Mouse (Mus musculus): ENCODE measurements around the gene Cd28. TPM values are rescaled to one million over a fixed set of nuclear protein-coding genes. Genes with fewer than 3 reads are reported as not detected.

Gene Cd28
- polyA plus RNA-seq, 1 experiment from 2014 or later = 0.16 TPM

DNA sequence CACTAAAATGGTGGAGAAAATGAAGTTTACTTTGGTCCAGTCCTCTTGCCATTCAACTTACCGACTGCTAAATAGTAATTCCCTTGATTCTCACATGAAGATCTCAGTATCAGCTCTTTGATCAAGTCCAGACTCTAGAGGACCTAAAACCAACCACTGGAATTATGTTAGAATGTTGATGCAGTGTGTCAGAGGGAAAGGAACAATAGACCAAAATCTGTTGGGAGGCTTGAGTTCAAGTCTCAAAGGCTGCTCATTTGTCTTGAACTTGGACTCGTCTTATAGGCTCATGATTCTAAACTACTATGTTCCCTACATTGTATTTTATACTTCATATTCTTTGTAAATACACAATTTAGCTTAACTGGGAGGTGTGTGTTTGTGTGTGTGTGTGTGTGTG lies 41.0 kb downstream of the Cd28 start:
- Histone ChIP-seq H3K4me3 (ENCODE audit: low read length) (no peak overlapping the region), H3K9me3 (ENCODE audit: control insufficient read depth, low read length) (no peaks in the 10 kb centered on the region), H3K36me3 (ENCODE audit: control insufficient read depth, insufficient read depth, low read length) (no peaks in the 10 kb centered on the region), H3K4me2 (replicated peaks; ENCODE audit: low read depth, low read length) (no peak overlapping the region), H3K27ac (ENCODE audit: low read depth, low read length) (no peak overlapping the region), H3K4me1 (ENCODE audit: control insufficient read depth, insufficient read depth, low read length) (no peaks in the 10 kb centered on the region), H3K9ac (ENCODE audit: low read depth, low read length) (no peak overlapping the region), H3K27me3 (ENCODE audit: control insufficient read depth, insufficient read depth, low read length) (no peaks in the 10 kb centered on the region)
- 92% methylated on average over 2 of the region's 2 CpGs for WGBS
- no peak for ATAC-seq (ENCODE audit: low FRiP score, low TSS enrichment)

DNA sequence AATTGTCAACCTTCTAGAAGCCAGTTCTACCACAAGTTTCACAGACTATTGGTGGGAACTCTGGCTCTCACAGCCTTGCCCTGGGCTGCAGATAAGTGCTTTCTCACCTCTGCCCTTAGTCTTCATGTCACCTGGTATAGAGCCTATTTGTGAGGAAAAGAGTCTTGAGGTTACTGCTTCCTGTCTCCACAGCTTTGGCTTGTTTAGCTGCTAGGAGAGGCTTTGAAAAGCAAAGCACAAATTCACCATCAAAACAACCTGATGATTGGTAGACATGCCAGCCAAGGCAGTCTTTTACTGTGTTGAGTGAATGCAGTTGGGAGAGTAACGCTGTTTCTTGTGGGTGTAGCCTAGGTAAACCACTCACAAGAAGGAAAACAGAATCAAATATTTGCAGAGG lies 41.6 kb downstream of the Cd28 start:
- no peaks in the 10 kb centered on the region for H3K9me3 ChIP-seq (ENCODE audit: control insufficient read depth, low read length)
- H3K27ac ChIP-seq (ENCODE audit: low read depth, low read length) = no peak overlapping the region
- H3K4me1 ChIP-seq (ENCODE audit: control insufficient read depth, insufficient read depth, low read length) = no peaks in the 10 kb centered on the region
- H3K4me3 ChIP-seq (ENCODE audit: low read length) = no peak overlapping the region
- no peak overlapping the region for H3K9ac ChIP-seq (ENCODE audit: low read depth, low read length)
- no peaks in the 10 kb centered on the region for H3K36me3 ChIP-seq (ENCODE audit: control insufficient read depth, insufficient read depth, low read length)
- ATAC-seq (ENCODE audit: low FRiP score, low TSS enrichment) = no peak
- H3K27me3 ChIP-seq (ENCODE audit: control insufficient read depth, insufficient read depth, low read length) = no peaks in the 10 kb centered on the region
- WGBS = 89% methylated on average over 1 of the region's 1 CpGs
- H3K4me2 ChIP-seq (replicated peaks; ENCODE audit: low read depth, low read length) = no peak overlapping the region

DNA sequence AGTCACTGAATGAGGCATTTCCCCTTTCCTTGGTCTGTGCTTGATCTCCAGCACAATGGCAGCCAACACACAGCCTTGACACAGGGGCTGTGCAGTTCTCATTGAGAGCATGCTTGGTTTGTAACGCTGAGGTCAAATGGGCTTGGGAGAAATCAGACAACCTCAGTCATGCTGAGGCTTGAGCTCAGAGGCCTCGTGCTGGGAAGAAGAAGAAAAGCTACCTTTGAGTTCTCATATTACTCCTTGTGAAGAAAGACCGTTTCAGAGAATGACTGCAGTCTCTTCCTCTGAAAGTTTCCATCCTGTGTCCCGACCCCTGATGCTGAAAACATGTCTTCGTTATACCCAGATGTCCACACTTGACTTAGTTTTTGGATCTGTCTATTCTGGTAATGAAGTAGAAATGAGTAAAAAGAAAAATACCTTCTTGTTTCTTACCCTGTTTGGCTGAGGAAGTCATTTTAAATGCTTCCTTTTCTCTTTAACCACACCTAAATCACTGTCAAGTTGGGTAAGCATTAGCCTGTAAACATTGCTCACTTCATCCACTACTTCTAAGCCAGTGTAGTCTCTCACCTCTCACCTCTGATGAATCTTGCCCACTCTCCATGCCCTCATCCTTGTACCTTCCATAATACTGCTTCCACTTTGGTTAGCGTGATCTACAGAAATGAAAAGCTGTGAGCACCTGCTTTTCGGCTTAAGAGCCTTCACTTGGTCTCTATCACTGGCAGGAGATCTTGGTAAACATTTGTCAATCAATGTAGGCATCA lies 43.1 kb downstream of the Cd28 start:
- Histone ChIP-seq H3K4me1 (ENCODE audit: control insufficient read depth, insufficient read depth, low read length) (no peaks in the 10 kb centered on the region), H3K4me2 (replicated peaks; ENCODE audit: low read depth, low read length) (no peak overlapping the region), H3K9me3 (ENCODE audit: control insufficient read depth, low read length) (no peaks in the 10 kb centered on the region), H3K4me3 (ENCODE audit: low read length) (no peak overlapping the region), H3K27me3 (ENCODE audit: control insufficient read depth, insufficient read depth, low read length) (no peaks in the 10 kb centered on the region), H3K27ac (ENCODE audit: low read depth, low read length) (no peak overlapping the region), H3K36me3 (ENCODE audit: control insufficient read depth, insufficient read depth, low read length) (no peaks in the 10 kb centered on the region), H3K9ac (ENCODE audit: low read depth, low read length) (no peak overlapping the region)
- no peak for ATAC-seq (ENCODE audit: low FRiP score, low TSS enrichment)
- 60% methylated on average over 7 of the region's 7 CpGs for WGBS

DNA sequence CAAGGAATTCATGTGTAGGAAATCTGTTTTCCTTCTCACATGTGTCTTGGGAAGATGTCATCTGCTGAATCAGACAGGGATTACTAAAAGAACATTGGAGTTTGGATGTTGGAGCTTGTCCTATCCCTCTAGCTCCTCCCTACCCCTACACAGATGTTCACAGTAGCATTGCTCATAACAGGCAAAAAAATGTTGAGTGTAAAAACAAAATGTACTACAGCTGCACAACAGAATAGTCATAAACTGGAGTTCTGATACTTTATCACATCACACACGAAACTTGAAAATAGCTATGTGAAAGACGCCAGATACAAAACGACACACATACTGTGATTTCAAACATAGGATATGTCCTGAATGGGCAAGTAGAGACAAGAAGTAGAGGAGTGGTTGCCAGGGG lies 43.9 kb downstream of the Cd28 start:
- H3K27me3 ChIP-seq (ENCODE audit: control insufficient read depth, insufficient read depth, low read length) = no peaks in the 10 kb centered on the region
- no peaks in the 10 kb centered on the region for H3K36me3 ChIP-seq (ENCODE audit: control insufficient read depth, insufficient read depth, low read length)
- H3K9me3 ChIP-seq (ENCODE audit: control insufficient read depth, low read length) = no peaks in the 10 kb centered on the region
- H3K4me2 ChIP-seq (replicated peaks; ENCODE audit: low read depth, low read length) = no peak overlapping the region
- no peak overlapping the region for H3K4me3 ChIP-seq (ENCODE audit: low read length)
- ATAC-seq (ENCODE audit: low FRiP score, low TSS enrichment) = no peak
- WGBS = 98% methylated on average over 3 of the region's 3 CpGs
- no peak overlapping the region for H3K9ac ChIP-seq (ENCODE audit: low read depth, low read length)
- H3K27ac ChIP-seq (ENCODE audit: low read depth, low read length) = no peak overlapping the region
- H3K4me1 ChIP-seq (ENCODE audit: control insufficient read depth, insufficient read depth, low read length) = no peaks in the 10 kb centered on the region

DNA sequence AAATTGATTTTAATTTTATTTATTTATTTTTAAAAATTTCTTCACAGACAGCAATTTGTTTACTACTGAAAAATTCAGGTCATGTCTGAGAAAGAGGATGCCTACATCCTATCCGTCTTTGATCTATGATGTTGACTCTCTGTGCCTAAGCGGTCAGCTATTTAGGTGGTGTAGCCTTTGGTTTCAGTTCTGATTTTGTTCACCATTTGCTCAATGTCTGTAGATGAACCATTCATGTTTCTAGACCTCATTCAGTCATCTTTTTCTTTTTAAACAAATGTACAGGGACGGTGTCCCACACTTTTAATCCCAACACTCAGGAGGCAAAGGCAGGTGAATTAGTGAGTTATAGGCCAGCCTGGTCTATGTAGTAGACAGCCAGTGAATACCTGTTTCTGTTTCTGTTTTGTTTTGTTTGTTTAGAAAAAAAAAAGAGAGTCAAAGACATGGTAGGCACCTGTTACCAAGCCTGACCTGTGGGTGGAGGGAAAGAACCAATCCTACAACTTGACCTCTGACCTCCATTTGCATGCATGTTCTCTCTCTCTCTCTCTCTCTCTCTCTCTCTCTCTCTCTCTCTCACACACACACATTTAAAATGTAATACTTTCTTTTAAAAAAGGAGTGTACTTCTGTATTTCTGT lies 45.0 kb downstream of the Cd28 start:
- ATAC-seq (ENCODE audit: low FRiP score, low TSS enrichment) = no peak
- no peak overlapping the region for H3K4me3 ChIP-seq (ENCODE audit: low read length)
- no peak overlapping the region for H3K9ac ChIP-seq (ENCODE audit: low read depth, low read length)
- WGBS = 94% methylated on average over 3 of the region's 3 CpGs
- H3K9me3 ChIP-seq (ENCODE audit: control insufficient read depth, low read length) = no peaks in the 10 kb centered on the region
- no peaks in the 10 kb centered on the region for H3K27me3 ChIP-seq (ENCODE audit: control insufficient read depth, insufficient read depth, low read length)
- H3K36me3 ChIP-seq (ENCODE audit: control insufficient read depth, insufficient read depth, low read length) = no peaks in the 10 kb centered on the region
- no peak overlapping the region for H3K27ac ChIP-seq (ENCODE audit: low read depth, low read length)
- no peaks in the 10 kb centered on the region for H3K4me1 ChIP-seq (ENCODE audit: control insufficient read depth, insufficient read depth, low read length)
- no peak overlapping the region for H3K4me2 ChIP-seq (replicated peaks; ENCODE audit: low read depth, low read length)

DNA sequence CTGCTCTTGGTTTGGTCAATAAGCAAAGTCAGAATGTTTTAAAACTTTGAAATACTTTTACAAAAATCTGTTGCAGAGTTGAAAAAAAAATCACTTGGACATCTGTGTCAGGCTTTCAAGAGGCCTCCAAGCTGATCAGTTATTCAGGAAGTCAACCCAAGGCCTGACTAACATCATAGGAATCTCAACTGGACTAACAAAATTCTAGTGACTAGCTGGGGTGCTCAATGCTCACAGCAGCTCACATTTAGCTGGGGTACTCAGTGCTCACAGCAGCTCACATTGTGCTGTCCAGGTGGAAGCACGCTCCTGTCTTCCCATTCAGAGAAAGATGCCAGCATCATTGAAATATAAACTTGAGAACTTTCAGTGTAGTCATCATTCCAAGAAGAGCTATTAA lies 45.9 kb downstream of the Cd28 start:
- Histone ChIP-seq H3K4me3 (ENCODE audit: low read length) (no peak overlapping the region), H3K9ac (ENCODE audit: low read depth, low read length) (no peak overlapping the region), H3K27me3 (ENCODE audit: control insufficient read depth, insufficient read depth, low read length) (no peaks in the 10 kb centered on the region), H3K27ac (ENCODE audit: low read depth, low read length) (no peak overlapping the region), H3K9me3 (ENCODE audit: control insufficient read depth, low read length) (no peaks in the 10 kb centered on the region), H3K36me3 (ENCODE audit: control insufficient read depth, insufficient read depth, low read length) (no peaks in the 10 kb centered on the region), H3K4me1 (ENCODE audit: control insufficient read depth, insufficient read depth, low read length) (no peaks in the 10 kb centered on the region), H3K4me2 (replicated peaks; ENCODE audit: low read depth, low read length) (no peak overlapping the region)
- no peak for ATAC-seq (ENCODE audit: low FRiP score, low TSS enrichment)
- WGBS = 94% methylated on average over 1 of the region's 1 CpGs

DNA sequence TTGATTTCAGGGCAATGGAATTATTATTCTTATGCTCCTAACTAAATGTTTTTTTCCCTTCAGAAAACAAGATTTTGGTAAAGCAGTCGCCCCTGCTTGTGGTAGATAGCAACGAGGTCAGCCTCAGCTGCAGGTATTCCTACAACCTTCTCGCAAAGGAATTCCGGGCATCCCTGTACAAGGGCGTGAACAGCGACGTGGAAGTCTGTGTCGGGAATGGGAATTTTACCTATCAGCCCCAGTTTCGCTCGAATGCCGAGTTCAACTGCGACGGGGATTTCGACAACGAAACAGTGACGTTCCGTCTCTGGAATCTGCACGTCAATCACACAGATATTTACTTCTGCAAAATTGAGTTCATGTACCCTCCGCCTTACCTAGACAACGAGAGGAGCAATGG lies 46.3 kb downstream of the Cd28 start:
- Histone ChIP-seq H3K4me1 (ENCODE audit: control insufficient read depth, insufficient read depth, low read length) (no peaks in the 10 kb centered on the region), H3K4me3 (ENCODE audit: low read length) (no peak overlapping the region), H3K27ac (ENCODE audit: low read depth, low read length) (no peak overlapping the region), H3K9ac (ENCODE audit: low read depth, low read length) (no peak overlapping the region), H3K9me3 (ENCODE audit: control insufficient read depth, low read length) (no peaks in the 10 kb centered on the region), H3K4me2 (replicated peaks; ENCODE audit: low read depth, low read length) (no peak overlapping the region), H3K27me3 (ENCODE audit: control insufficient read depth, insufficient read depth, low read length) (no peaks in the 10 kb centered on the region), H3K36me3 (ENCODE audit: control insufficient read depth, insufficient read depth, low read length) (no peaks in the 10 kb centered on the region)
- no peak for ATAC-seq (ENCODE audit: low FRiP score, low TSS enrichment)
- 93% methylated on average over 20 of the region's 20 CpGs for WGBS

DNA sequence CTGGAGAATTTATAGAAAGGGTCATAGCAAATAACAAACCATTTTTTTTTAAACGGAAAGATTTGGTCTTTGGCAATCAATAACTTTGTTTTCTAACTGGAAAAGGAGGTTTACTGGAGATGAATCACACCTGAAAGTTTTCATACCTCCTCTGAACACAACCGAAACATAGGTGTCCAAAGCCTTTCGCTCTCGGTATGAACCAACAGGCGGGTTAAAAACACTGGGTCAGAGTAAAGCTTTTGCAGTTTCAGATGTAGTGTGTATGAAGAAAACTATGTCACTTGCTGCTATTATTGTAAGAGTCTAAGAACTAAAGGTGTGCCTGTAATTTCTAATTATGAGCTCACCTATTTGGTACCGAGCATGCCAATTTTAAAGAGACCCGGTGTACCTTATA lies 55.2 kb downstream of the Cd28 start:
- Histone ChIP-seq H3K4me2 (replicated peaks; ENCODE audit: low read depth, low read length) (no peak overlapping the region), H3K4me3 (ENCODE audit: low read length) (no peak overlapping the region), H3K9me3 (ENCODE audit: control insufficient read depth, low read length) (no peaks in the 10 kb centered on the region), H3K27me3 (ENCODE audit: control insufficient read depth, insufficient read depth, low read length) (no peaks in the 10 kb centered on the region), H3K4me1 (ENCODE audit: control insufficient read depth, insufficient read depth, low read length) (no peaks in the 10 kb centered on the region), H3K27ac (ENCODE audit: low read depth, low read length) (no peak overlapping the region), H3K36me3 (ENCODE audit: control insufficient read depth, insufficient read depth, low read length) (no peaks in the 10 kb centered on the region), H3K9ac (ENCODE audit: low read depth, low read length) (no peak overlapping the region)
- no peak for ATAC-seq (ENCODE audit: low FRiP score, low TSS enrichment)
- WGBS = 95% methylated on average over 7 of the region's 7 CpGs

DNA sequence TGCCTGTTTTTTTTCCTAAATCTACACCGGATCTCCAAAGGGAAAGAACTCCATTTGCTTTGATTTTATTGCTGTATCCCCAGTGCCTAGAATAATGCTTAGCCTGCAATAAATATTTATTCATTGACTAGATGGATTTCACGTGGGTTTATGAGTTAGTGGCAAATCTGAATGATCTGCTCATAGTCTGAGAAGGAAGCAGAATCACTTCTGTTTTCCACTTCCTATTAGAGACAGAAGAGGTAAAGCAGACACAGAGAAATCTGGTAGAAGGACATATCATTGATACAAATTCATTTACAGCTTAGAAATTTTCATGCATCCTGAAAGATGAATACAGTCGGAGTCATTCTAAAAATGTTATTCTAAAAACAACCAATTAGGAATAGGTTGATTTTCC lies 56.6 kb downstream of the Cd28 start:
- Histone ChIP-seq H3K4me1 (ENCODE audit: control insufficient read depth, insufficient read depth, low read length) (no peaks in the 10 kb centered on the region), H3K9ac (ENCODE audit: low read depth, low read length) (no peak overlapping the region), H3K4me3 (ENCODE audit: low read length) (no peak overlapping the region), H3K27me3 (ENCODE audit: control insufficient read depth, insufficient read depth, low read length) (no peaks in the 10 kb centered on the region), H3K4me2 (replicated peaks; ENCODE audit: low read depth, low read length) (no peak overlapping the region), H3K27ac (ENCODE audit: low read depth, low read length) (no peak overlapping the region), H3K9me3 (ENCODE audit: control insufficient read depth, low read length) (no peaks in the 10 kb centered on the region), H3K36me3 (ENCODE audit: control insufficient read depth, insufficient read depth, low read length) (no peaks in the 10 kb centered on the region)
- 78% methylated on average over 3 of the region's 3 CpGs for WGBS
- ATAC-seq (ENCODE audit: low FRiP score, low TSS enrichment) = no peak
